Mouse (Mus musculus) cerebellum, adult 18-20 months (tissue): ENCODE data around the gene Yeats4.

ENCODE experiments used
- DNase-seq, 2 experiments: peaks; one replicate each; pipeline ENCODE4 v3.0.0; 2021

The Yeats4 gene

GRCm38 (mm10) chr10:117199701-117200100 lies 24.6 kb downstream of the Yeats4 start:
- no peak for DNase-seq

GRCm38 (mm10) chr10:117196696-117197095 lies 27.6 kb downstream of the Yeats4 start:
- no peak for DNase-seq

GRCm38 (mm10) chr10:117195748-117196147 lies 28.6 kb downstream of the Yeats4 start:
- DNase-seq = no peak

- DNase-seq = no peak
These were observed 29.3 kb downstream of the Yeats4 start for GRCm38 (mm10) chr10:117195005-117195404.

- no peak for DNase-seq
These were observed 30.9 kb downstream of the Yeats4 start for GRCm38 (mm10) chr10:117193364-117193763.

- DNase-seq = no peak
These were observed 38.8 kb downstream of the Yeats4 start for GRCm38 (mm10) chr10:117185399-117186089.

GRCm38 (mm10) chr10:117181098-117181497 lies 43.2 kb downstream of the Yeats4 start:
- DNase-seq = no peak

GRCm38 (mm10) chr10:117174645-117175044 lies 49.7 kb downstream of the Yeats4 start:
- DNase-seq = no peak

- DNase-seq = no peak
These were observed 50.5 kb downstream of the Yeats4 start for GRCm38 (mm10) chr10:117173566-117174438.

GRCm38 (mm10) chr10:117173111-117173510 lies 51.2 kb downstream of the Yeats4 start:
- DNase-seq = no peak

GRCm38 (mm10) chr10:117172069-117172468 lies 52.2 kb downstream of the Yeats4 start:
- no peak for DNase-seq

GRCm38 (mm10) chr10:117166785-117167425 lies 57.4 kb downstream of the Yeats4 start:
- DNase-seq = no peak
